9 mouse cellular contexts compared by ENCODE assay signal in the genomic region with DNA sequence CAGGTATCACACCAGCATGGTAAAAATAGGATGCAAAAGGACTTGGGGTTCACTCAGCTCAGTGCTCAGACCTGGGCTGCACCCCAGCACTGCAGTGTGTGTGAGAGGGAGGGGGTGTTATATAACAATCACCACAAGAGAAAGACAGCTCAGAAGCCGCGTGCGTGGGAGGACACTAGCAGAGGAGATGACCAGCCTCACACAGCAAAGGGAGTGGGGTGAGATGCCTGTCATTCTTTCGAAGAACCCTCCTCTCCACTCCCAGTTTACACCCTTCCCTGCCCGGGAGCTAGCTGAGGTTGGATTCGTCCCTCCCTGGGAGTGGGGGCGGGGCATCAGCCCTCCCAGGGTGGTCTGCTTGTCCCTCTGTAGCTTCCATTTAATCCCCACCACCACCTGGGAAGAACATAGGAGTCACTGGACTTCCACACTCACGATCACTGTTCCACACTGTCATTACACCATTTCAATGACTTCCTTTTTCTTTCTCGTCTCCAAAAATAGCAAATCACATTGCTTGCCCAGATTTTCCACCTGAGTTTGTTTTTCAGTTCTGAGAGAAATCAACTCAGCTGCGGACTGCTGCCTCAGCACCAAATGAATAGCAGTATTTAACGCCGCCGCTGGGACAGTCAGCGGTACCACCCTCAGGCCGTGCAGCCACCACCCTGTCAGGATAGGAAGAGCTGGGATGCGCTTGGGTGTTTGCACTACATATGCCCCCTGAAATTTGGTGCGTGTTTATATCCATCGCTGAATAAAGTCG. TPM values are rescaled to one million over a fixed set of nuclear protein-coding genes. Genes with fewer than 3 reads are reported as not detected.
DNase-seq lines count a peak whose midpoint lies in the region; ATAC-seq lines count a peak whose summit lies in the region.
"Had no signal": no experiment of that assay in that cellular context is flagged by ENCODE, and none has a peak within 500 bp of the region (broad histone marks: within the 10 kb centered on the region; RNA-seq: fewer than 3 reads in every experiment).

No protein-coding gene starts in this region.

- H3K4me2 ChIP-seq in embryonic facial prominence, embryonic 11.5 days (ENCODE audit: low read depth, low read length), result peak overlapping the region; percentile 19
- peak overlapping the region; percentile 46 for H3K4me2 ChIP-seq in limb, embryonic 12.5 days
- H3K4me2 ChIP-seq in midbrain, embryonic 11.5 days, result peak overlapping the region; percentile 16; the same call in 1 of the 2 replicates
- H3K4me2 ChIP-seq in stomach, embryonic 15.5 days, result peak overlapping the region; percentile 49

- 4% methylated on average over 19 of the region's 19 CpGs for WGBS in embryonic facial prominence, embryonic 11.5 days
- WGBS in heart, embryonic 10.5 days, result 3% methylated on average over 19 of the region's 19 CpGs
- 6% methylated on average over 19 of the region's 19 CpGs for WGBS in limb, embryonic 12.5 days
- 4% methylated on average over 19 of the region's 19 CpGs for WGBS in midbrain, embryonic 11.5 days
- WGBS in stomach, embryonic 15.5 days, result 4% methylated on average over 19 of the region's 19 CpGs

- H3K27me3 ChIP-seq in embryonic facial prominence, embryonic 11.5 days (ENCODE audit: control insufficient read depth, insufficient read depth, low read length), result peaks cover 4% of the 10 kb centered on the region; the same call in 1 of the 2 replicates
- 0 out of 2 replicates have a peak, but pooled peaks cover 4% of the 10 kb centered on the region for H3K27me3 ChIP-seq in heart, embryonic 10.5 days (ENCODE audit: insufficient read depth, poor library complexity, severe bottlenecking)
- H3K27me3 ChIP-seq in limb, embryonic 12.5 days, result peaks cover 17% of the 10 kb centered on the region
- no peaks in the 10 kb centered on the region for H3K27me3 ChIP-seq in midbrain, embryonic 11.5 days (ENCODE audit: control insufficient read depth, insufficient read depth, low read length)
- no peaks in the 10 kb centered on the region for H3K27me3 ChIP-seq in stomach, embryonic 15.5 days (replicated peaks)

- H3K9me3 ChIP-seq in embryonic facial prominence, embryonic 11.5 days (replicated peaks; ENCODE audit: control insufficient read depth, low read length), result no peaks in the 10 kb centered on the region
- no peaks in the 10 kb centered on the region for H3K9me3 ChIP-seq in heart, embryonic 10.5 days
- no peaks in the 10 kb centered on the region for H3K9me3 ChIP-seq in limb, embryonic 12.5 days
- H3K9me3 ChIP-seq in midbrain, embryonic 11.5 days (ENCODE audit: control insufficient read depth, low read length), result no peaks in the 10 kb centered on the region
- no peaks in the 10 kb centered on the region for H3K9me3 ChIP-seq in stomach, embryonic 15.5 days
- H3K9me3 ChIP-seq: G1E had no signal

- H3K27ac ChIP-seq in embryonic facial prominence, embryonic 11.5 days (replicated peaks; ENCODE audit: low read depth, low read length), result no peak overlapping the region
- H3K27ac ChIP-seq in heart, embryonic 10.5 days, result peak overlapping the region; percentile 69
- no peak overlapping the region for H3K27ac ChIP-seq in limb, embryonic 12.5 days
- H3K27ac ChIP-seq in midbrain, embryonic 11.5 days (ENCODE audit: low read depth, low read length), result no peak overlapping the region
- no peak overlapping the region for H3K27ac ChIP-seq in stomach, embryonic 15.5 days

- H3K4me1 ChIP-seq in embryonic facial prominence, embryonic 11.5 days (ENCODE audit: control insufficient read depth, insufficient read depth, low read length), result no peaks in the 10 kb centered on the region; the same call in 1 of the 2 replicates
- peaks cover 20% of the 10 kb centered on the region for H3K4me1 ChIP-seq in heart, embryonic 10.5 days
- H3K4me1 ChIP-seq in limb, embryonic 12.5 days (replicated peaks), result peaks cover 9% of the 10 kb centered on the region
- 0 out of 2 replicates have a peak, but pooled peaks cover 2% of the 10 kb centered on the region for H3K4me1 ChIP-seq in midbrain, embryonic 11.5 days (ENCODE audit: control insufficient read depth, insufficient read depth, low read length)
- H3K4me1 ChIP-seq in stomach, embryonic 15.5 days, result peaks cover 11% of the 10 kb centered on the region

- DNase-seq in ovary, postnatal 36 days (ENCODE audit: low spot score), result peak; percentile 39
- DNase-seq in ovary, postnatal 14 days (ENCODE audit: low spot score), result no peak
- peak; percentile 32 for DNase-seq in embryonic facial prominence, embryonic 11.5 days (ENCODE audit: low spot score)
- peak; percentile 86 for DNase-seq in heart, embryonic 10.5 days (ENCODE audit: low spot score)
- peak; percentile 54 for DNase-seq in kidney, adult 9 months
- peak; percentile 87 for DNase-seq in midbrain, embryonic 11.5 days (ENCODE audit: low spot score, missing footprints)

- no peak overlapping the region for H3K4me3 ChIP-seq in embryonic facial prominence, embryonic 11.5 days (ENCODE audit: low read depth, low read length)
- H3K4me3 ChIP-seq in heart, embryonic 10.5 days, result peak overlapping the region; percentile 53
- peak overlapping the region; percentile 17 for H3K4me3 ChIP-seq in limb, embryonic 12.5 days (replicated peaks)
- no peak overlapping the region for H3K4me3 ChIP-seq in midbrain, embryonic 11.5 days (ENCODE audit: low read depth, low read length)
- H3K4me3 ChIP-seq in stomach, embryonic 15.5 days (replicated peaks), result peak overlapping the region; percentile 18; the same call in 1 of the 2 replicates

- H3K9ac ChIP-seq in embryonic facial prominence, embryonic 11.5 days (replicated peaks; ENCODE audit: low read length), result peak overlapping the region; percentile 4; the same call in 1 of the 2 replicates
- H3K9ac ChIP-seq in limb, embryonic 12.5 days (replicated peaks), result no peak overlapping the region; the same call in 1 of the 2 replicates
- no peak overlapping the region for H3K9ac ChIP-seq in midbrain, embryonic 11.5 days (ENCODE audit: low read length)
- H3K9ac ChIP-seq in stomach, embryonic 15.5 days, result no peak overlapping the region

- no peak for ATAC-seq in embryonic facial prominence, embryonic 11.5 days (replicated peaks; ENCODE audit: insufficient number of reproducible peaks, low FRiP score, low TSS enrichment, low read depth)
- ATAC-seq in limb, embryonic 12.5 days (ENCODE audit: insufficient number of reproducible peaks, insufficient read depth, low FRiP score, low TSS enrichment, low read depth), result 0 out of 2 replicates have a peak, but pooled peaks have one; percentile 58
- ATAC-seq in midbrain, embryonic 11.5 days (ENCODE audit: low FRiP score), result no peak
- ATAC-seq in stomach, embryonic 15.5 days (ENCODE audit: insufficient read depth, low FRiP score, low read depth), result peak; percentile 57; the same call in 1 of the 2 replicates

- no peaks in the 10 kb centered on the region for H3K36me3 ChIP-seq in embryonic facial prominence, embryonic 11.5 days (replicated peaks; ENCODE audit: control insufficient read depth, insufficient read depth, low read depth, low read length)
- no peaks in the 10 kb centered on the region for H3K36me3 ChIP-seq in heart, embryonic 10.5 days
- H3K36me3 ChIP-seq in limb, embryonic 12.5 days, result no peaks in the 10 kb centered on the region
- no peaks in the 10 kb centered on the region for H3K36me3 ChIP-seq in midbrain, embryonic 11.5 days (ENCODE audit: control insufficient read depth, insufficient read depth, low read length)
- H3K36me3 ChIP-seq in stomach, embryonic 15.5 days, result no peaks in the 10 kb centered on the region
- H3K36me3 ChIP-seq: G1E had no signal

RNA-seq across cellular contexts. Expression of gene Aak1, which starts 26.8 kb away (rescaled TPM):
- polyA plus RNA-seq in embryonic facial prominence, embryonic 11.5 days (2014; fragmentation: Nextera tagmentation; extraction: Ambion mirVana), result 17.2 and 17.3 TPM in 2 replicates
- 19.4 and 24.3 TPM in 2 replicates for polyA plus RNA-seq in heart, embryonic 10.5 days (2016; fragmentation: Nextera tagmentation; extraction: Ambion mirVana)
- 15.6 and 18.8 TPM in 2 replicates for polyA plus RNA-seq in limb, embryonic 12.5 days (2016; fragmentation: Nextera tagmentation; extraction: Ambion mirVana)
- 17.1 and 21.1 TPM in 2 replicates for polyA plus RNA-seq in midbrain, embryonic 11.5 days (2014; fragmentation: Nextera tagmentation; extraction: Ambion mirVana)
- polyA plus RNA-seq in stomach, embryonic 15.5 days (2015; fragmentation: Nextera tagmentation; extraction: Ambion mirVana), result 13.8 and 17.8 TPM in 2 replicates

RNA-seq across cellular contexts. Expression of gene Anxa4, which starts 29.1 kb away (rescaled TPM):
- polyA plus RNA-seq in embryonic facial prominence, embryonic 11.5 days (2014; fragmentation: Nextera tagmentation; extraction: Ambion mirVana), result 12.5 and 14.1 TPM in 2 replicates
- polyA plus RNA-seq in heart, embryonic 10.5 days (2016; fragmentation: Nextera tagmentation; extraction: Ambion mirVana), result 9.9 and 16.7 TPM in 2 replicates
- 17.9 and 18.6 TPM in 2 replicates for polyA plus RNA-seq in limb, embryonic 12.5 days (2016; fragmentation: Nextera tagmentation; extraction: Ambion mirVana)
- 5.4 and 7.0 TPM in 2 replicates for polyA plus RNA-seq in midbrain, embryonic 11.5 days (2014; fragmentation: Nextera tagmentation; extraction: Ambion mirVana)
- polyA plus RNA-seq in stomach, embryonic 15.5 days (2015; fragmentation: Nextera tagmentation; extraction: Ambion mirVana), result 137 and 160 TPM in 2 replicates

Comparison
In these comparisons a context has a peak if more than half of its experiments do, and no peak if none do; other contexts are left out.
1. ATAC-seq: peak in limb, embryonic 12.5 days (single experiment) and stomach, embryonic 15.5 days (single experiment); none in embryonic facial prominence, embryonic 11.5 days (single experiment) and midbrain, embryonic 11.5 days (single experiment).
2. H3K4me3 ChIP-seq: peak in heart, embryonic 10.5 days (single experiment), limb, embryonic 12.5 days (single experiment) and stomach, embryonic 15.5 days (single experiment); none in embryonic facial prominence, embryonic 11.5 days (single experiment) and midbrain, embryonic 11.5 days (single experiment).
3. Peak in every context shown above with its lines, with median percentiles within 50 percentile points of each other: H3K4me2 ChIP-seq.